In the genomic region with DNA sequence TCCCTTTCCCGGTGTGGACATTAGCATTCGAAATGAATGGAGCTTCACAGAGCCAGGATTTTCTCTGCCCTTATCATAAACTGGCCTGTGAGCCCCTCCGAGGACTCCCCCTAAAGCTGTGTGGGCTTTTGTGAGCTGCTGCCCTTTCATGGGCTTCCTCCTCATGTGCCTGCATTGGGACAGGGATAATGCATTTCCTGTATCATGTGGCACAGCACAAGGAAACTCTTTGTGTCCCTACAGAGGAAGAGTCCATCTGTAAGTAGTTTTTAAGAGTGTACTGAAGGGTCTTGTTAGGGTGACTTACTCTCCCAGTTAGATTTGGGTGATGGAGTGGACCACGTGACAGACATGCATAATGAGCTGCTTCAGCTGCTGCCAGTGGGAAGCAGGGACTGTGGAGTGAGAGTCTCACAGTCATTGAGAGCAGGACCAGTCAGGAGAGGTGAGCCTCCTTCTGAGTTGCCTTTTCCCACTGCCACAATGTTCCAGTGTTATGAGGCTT, we compare ENCODE assay signal across 10 mouse cellular contexts. TPM values are rescaled to one million over a fixed set of nuclear protein-coding genes. Genes with fewer than 3 reads are reported as not detected.
DNase-seq lines count a peak whose midpoint lies in the region; ATAC-seq and TF ChIP-seq lines count a peak whose summit lies in the region.
"Had no signal": no experiment of that assay in that cellular context is flagged by ENCODE, and none has a peak within 500 bp of the region (broad histone marks: within the 10 kb centered on the region; RNA-seq: fewer than 3 reads in every experiment).

No protein-coding gene starts in this region.

- H3K9me3 ChIP-seq in embryonic facial prominence, embryonic 11.5 days (replicated peaks; ENCODE audit: control insufficient read depth, low read length), result no peaks in the 10 kb centered on the region
- no peaks in the 10 kb centered on the region for H3K9me3 ChIP-seq in hindbrain, postnatal 0 days (ENCODE audit: low read length)
- no peaks in the 10 kb centered on the region for H3K9me3 ChIP-seq in neural tube, embryonic 11.5 days (ENCODE audit: control insufficient read depth, low read length)
- H3K9me3 ChIP-seq: G1E had no signal

- no peak for TF ChIP-seq CTCF in hindbrain, postnatal 0 days (IDR thresholded peaks at IDR 0.05; ENCODE audit: low read depth)

- no peak overlapping the region for H3K27ac ChIP-seq in embryonic facial prominence, embryonic 11.5 days (replicated peaks; ENCODE audit: low read depth, low read length)
- peak overlapping the region; percentile 72 for H3K27ac ChIP-seq in hindbrain, postnatal 0 days
- peak overlapping the region; percentile 79 for H3K27ac ChIP-seq in neural tube, embryonic 11.5 days (ENCODE audit: low read depth, low read length)
- H3K27ac ChIP-seq: left cerebral cortex, adult 2 months had no signal

- no peaks in the 10 kb centered on the region for H3K27me3 ChIP-seq in embryonic facial prominence, embryonic 11.5 days (ENCODE audit: control insufficient read depth, insufficient read depth, low read length)
- H3K27me3 ChIP-seq in hindbrain, postnatal 0 days (ENCODE audit: insufficient read depth, low read length), result no peaks in the 10 kb centered on the region
- no peaks in the 10 kb centered on the region for H3K27me3 ChIP-seq in neural tube, embryonic 11.5 days (ENCODE audit: control insufficient read depth, insufficient read depth, low read length)

- no peak overlapping the region for H3K4me2 ChIP-seq in embryonic facial prominence, embryonic 11.5 days (ENCODE audit: low read depth, low read length)
- no peak overlapping the region for H3K4me2 ChIP-seq in hindbrain, postnatal 0 days (ENCODE audit: low read depth, low read length)
- no peak overlapping the region for H3K4me2 ChIP-seq in neural tube, embryonic 11.5 days (ENCODE audit: low read depth)

- 6% methylated on average over 4 of the region's 4 CpGs for WGBS in embryonic facial prominence, embryonic 11.5 days
- 14% methylated on average over 4 of the region's 4 CpGs for WGBS in hindbrain, postnatal 0 days
- WGBS in neural tube, embryonic 11.5 days, result 20% methylated on average over 4 of the region's 4 CpGs

- peaks cover 11% of the 10 kb centered on the region for H3K4me1 ChIP-seq in embryonic facial prominence, embryonic 11.5 days (ENCODE audit: control insufficient read depth, insufficient read depth, low read length)
- peaks cover 3% of the 10 kb centered on the region; the same call in 1 of the 2 replicates for H3K4me1 ChIP-seq in hindbrain, postnatal 0 days (ENCODE audit: insufficient read depth, low read length)
- peaks cover 25% of the 10 kb centered on the region for H3K4me1 ChIP-seq in neural tube, embryonic 11.5 days (ENCODE audit: control insufficient read depth, insufficient read depth, low read length)

- DNase-seq in kidney, postnatal 10 days, result peak; percentile 31
- DNase-seq in kidney, adult 11 months, result no peak
- DNase-seq in embryonic facial prominence, embryonic 11.5 days (ENCODE audit: low spot score), result peak; percentile 77
- DNase-seq in hindbrain, postnatal 0 days (ENCODE audit: low spot score), result peak; percentile 78
- DNase-seq in neural tube, embryonic 11.5 days (ENCODE audit: low spot score), result peak; percentile 69
- no peak for DNase-seq in thymus, postnatal 0 days (ENCODE audit: low spot score)
- no peak for DNase-seq in thymus, postnatal 4 days
- DNase-seq in cerebellum, postnatal 36 days, result no peak

- peak; percentile 88 for ATAC-seq in embryonic facial prominence, embryonic 11.5 days (replicated peaks; ENCODE audit: insufficient number of reproducible peaks, low FRiP score, low TSS enrichment, low read depth)
- peak; percentile 96 for ATAC-seq in hindbrain, postnatal 0 days
- peak; percentile 94 for ATAC-seq in neural tube, embryonic 11.5 days (ENCODE audit: insufficient read depth, low FRiP score, low TSS enrichment)

- H3K4me3 ChIP-seq in embryonic facial prominence, embryonic 11.5 days (ENCODE audit: low read depth, low read length), result no peak overlapping the region
- no peak overlapping the region for H3K4me3 ChIP-seq in hindbrain, postnatal 0 days (ENCODE audit: low read length)
- H3K4me3 ChIP-seq in neural tube, embryonic 11.5 days (ENCODE audit: low read depth, low read length), result no peak overlapping the region
- H3K4me3 ChIP-seq: left cerebral cortex, adult 2 months had no signal

- no peaks in the 10 kb centered on the region for H3K36me3 ChIP-seq in embryonic facial prominence, embryonic 11.5 days (replicated peaks; ENCODE audit: control insufficient read depth, insufficient read depth, low read depth, low read length)
- no peaks in the 10 kb centered on the region for H3K36me3 ChIP-seq in hindbrain, postnatal 0 days (ENCODE audit: insufficient read depth, low read length)
- no peaks in the 10 kb centered on the region for H3K36me3 ChIP-seq in neural tube, embryonic 11.5 days (ENCODE audit: control insufficient read depth, insufficient read depth, low read length)
- H3K36me3 ChIP-seq: G1E had no signal

- H3K9ac ChIP-seq in embryonic facial prominence, embryonic 11.5 days (replicated peaks; ENCODE audit: low read length), result no peak overlapping the region; the same call in 1 of the 2 replicates
- H3K9ac ChIP-seq in hindbrain, postnatal 0 days (replicated peaks; ENCODE audit: low read length), result no peak overlapping the region
- no peak overlapping the region for H3K9ac ChIP-seq in neural tube, embryonic 11.5 days (ENCODE audit: low read length)

RNA-seq across cellular contexts. Expression of gene Rev3l, which starts 59.3 kb away (rescaled TPM):
- 19.9 and 21.8 TPM in 2 replicates for polyA plus RNA-seq in embryonic facial prominence, embryonic 11.5 days (2014; fragmentation: Nextera tagmentation; extraction: Ambion mirVana)
- total RNA-seq in hindbrain, postnatal 0 days (2014; rRNA removed), result 89.5 and 105 TPM in 2 replicates
- 22.3 and 23.3 TPM in 2 replicates for polyA plus RNA-seq in hindbrain, postnatal 0 days (2015; fragmentation: Nextera tagmentation; extraction: Ambion mirVana)
- 24.4 and 27.4 TPM in 2 replicates for polyA plus RNA-seq in neural tube, embryonic 11.5 days (2014; fragmentation: Nextera tagmentation; extraction: Ambion mirVana)
- polyA plus RNA-seq in thymus, postnatal 0 days (2015; fragmentation: Nextera tagmentation; extraction: Ambion mirVana), result 12.4 and 13.2 TPM in 2 replicates

RNA-seq across cellular contexts. Expression of gene Traf3ip2, which starts 59.9 kb away (rescaled TPM):
- polyA plus RNA-seq in embryonic facial prominence, embryonic 11.5 days (2014; fragmentation: Nextera tagmentation; extraction: Ambion mirVana), result 12.5 and 15.9 TPM in 2 replicates
- 5.3 and 9.6 TPM in 2 replicates for total RNA-seq in hindbrain, postnatal 0 days (2014; rRNA removed)
- 5.7 and 6.2 TPM in 2 replicates for polyA plus RNA-seq in hindbrain, postnatal 0 days (2015; fragmentation: Nextera tagmentation; extraction: Ambion mirVana)
- polyA plus RNA-seq in neural tube, embryonic 11.5 days (2014; fragmentation: Nextera tagmentation; extraction: Ambion mirVana), result 9.4 TPM in 2 replicates
- polyA plus RNA-seq in thymus, postnatal 0 days (2015; fragmentation: Nextera tagmentation; extraction: Ambion mirVana), result 13.9 and 19.3 TPM in 2 replicates

Comparison
In these comparisons a context has a peak if more than half of its experiments do, and no peak if none do; other contexts are left out.
1. DNase-seq: peak in kidney, postnatal 10 days (single experiment), embryonic facial prominence, embryonic 11.5 days (single experiment), hindbrain, postnatal 0 days (single experiment) and neural tube, embryonic 11.5 days (single experiment); none in kidney, adult 11 months (single experiment), thymus, postnatal 0 days (single experiment), thymus, postnatal 4 days (single experiment) and cerebellum, postnatal 36 days (0 of 2).
2. Peak in every context shown above with its lines, with median percentiles within 50 percentile points of each other: ATAC-seq.